Mouse (Mus musculus) cortical plate, adult 2 months (tissue): Measurements from ENCODE around the gene Akap10.

Source experiments
- CTCF ChIP-seq: fragments of 200-500 bp; IDR thresholded peaks from 2 replicates; pipeline ENCODE4 v1.5.1; 2011; ENCODE audit warnings: mild to moderate bottlenecking, control low read depth, low read length; ENCODE audit not compliant: insufficient read depth; ENCODE audit errors: extremely low read depth
- POLR2A ChIP-seq: fragments of 200-500 bp; IDR thresholded peaks from 2 replicates; pipeline ENCODE4 v1.6.1; 2011; ENCODE audit warnings: mild to moderate bottlenecking, low read length, control low read depth; ENCODE audit not compliant: insufficient read depth; ENCODE audit errors: extremely low read depth

DNA sequence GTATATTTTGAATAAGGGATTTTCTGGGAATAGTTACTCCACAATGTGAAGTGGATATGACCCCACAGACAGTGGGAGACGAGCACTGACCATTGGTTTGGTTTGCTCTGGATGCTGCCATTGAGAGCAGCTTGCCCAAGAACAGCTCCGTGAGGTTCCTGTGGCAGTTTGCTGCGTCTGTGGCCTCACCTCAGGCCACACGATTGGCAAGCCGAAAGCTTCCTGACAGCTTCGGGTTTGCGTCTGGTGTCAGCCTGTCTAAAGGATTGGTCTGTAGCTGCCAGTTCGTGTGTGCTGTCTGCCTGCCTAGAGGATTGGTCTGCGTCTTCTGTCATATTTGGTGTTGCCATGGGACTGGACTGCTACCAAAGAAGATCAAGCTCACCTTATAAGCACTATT, 14.4 kb upstream of the Akap10 start:
- TF ChIP-seq CTCF, result no peak
- no peak for TF ChIP-seq POLR2A
